Mouse (Mus musculus): ENCODE measurements around the gene Sectm1b. TPM values are rescaled to one million over a fixed set of nuclear protein-coding genes. Genes with fewer than 3 reads are reported as not detected.
"Not testable (repeated sequence)": the region's sequence is repeated elsewhere in the genome, so short reads cannot be mapped to it uniquely, and the experiment has no call there.

Gene Sectm1b
- polyA plus RNA-seq, 1 experiment from 2014 or later, result not detected

- Histone ChIP-seq H3K4me1 (replicated peaks; ENCODE audit: control insufficient read depth, insufficient read depth, low read length) (no peaks in the 10 kb centered on the region), H3K36me3 (ENCODE audit: control insufficient read depth, insufficient read depth) (no peaks in the 10 kb centered on the region), H3K4me2 (ENCODE audit: low read length) (no peak within 1 kb of the TSS), H3K27ac (ENCODE audit: low read length) (no peak within 1 kb of the TSS), H3K4me3 (replicated peaks; ENCODE audit: low read length) (no peak within 1 kb of the TSS), H3K9me3 (ENCODE audit: control insufficient read depth, low read length) (no peaks in the 10 kb centered on the region), H3K27me3 (replicated peaks; ENCODE audit: control insufficient read depth, insufficient read depth, low read length) (no peaks in the 10 kb centered on the region), H3K9ac (replicated peaks; ENCODE audit: low read depth, low read length) (no peak within 1 kb of the TSS)
- 72% methylated on average over 3 of the region's 3 CpGs for WGBS
- no peak for ATAC-seq
Measured at GRCm38 (mm10) chr11:121081120-121081519, 17.8 kb upstream of the Sectm1b start, which contains the start of gene Sectm1a. Sectm1a (minus strand) TSS chr11:121081220.

- Histone ChIP-seq H3K9me3 (ENCODE audit: control insufficient read depth, low read length) (no peaks in the 10 kb centered on the region), H3K4me2 (ENCODE audit: low read length) (no peak overlapping the region), H3K4me3 (replicated peaks; ENCODE audit: low read length) (no peak overlapping the region), H3K4me1 (replicated peaks; ENCODE audit: control insufficient read depth, insufficient read depth, low read length) (no peaks in the 10 kb centered on the region), H3K27me3 (replicated peaks; ENCODE audit: control insufficient read depth, insufficient read depth, low read length) (no peaks in the 10 kb centered on the region), H3K36me3 (ENCODE audit: control insufficient read depth, insufficient read depth) (no peaks in the 10 kb centered on the region), H3K9ac (replicated peaks; ENCODE audit: low read depth, low read length) (no peak overlapping the region), H3K27ac (ENCODE audit: low read length) (no peak overlapping the region)
- ATAC-seq, result no peak
- 94% methylated on average over 8 of the region's 8 CpGs for WGBS
Measured at GRCm38 (mm10) chr11:121080330-121080729, 17.0 kb upstream of the Sectm1b start.

- no peaks in the 10 kb centered on the region for H3K27me3 ChIP-seq (replicated peaks; ENCODE audit: control insufficient read depth, insufficient read depth, low read length)
- H3K4me3 ChIP-seq (replicated peaks; ENCODE audit: low read length), result no peak overlapping the region
- ATAC-seq, result no peak
- no peak overlapping the region for H3K4me2 ChIP-seq (ENCODE audit: low read length)
- no peak overlapping the region for H3K27ac ChIP-seq (ENCODE audit: low read length)
- no peaks in the 10 kb centered on the region for H3K36me3 ChIP-seq (ENCODE audit: control insufficient read depth, insufficient read depth)
- WGBS, result 80% methylated on average over 5 of the region's 5 CpGs
- no peak overlapping the region for H3K9ac ChIP-seq (replicated peaks; ENCODE audit: low read depth, low read length)
- H3K4me1 ChIP-seq (replicated peaks; ENCODE audit: control insufficient read depth, insufficient read depth, low read length), result no peaks in the 10 kb centered on the region
- no peaks in the 10 kb centered on the region for H3K9me3 ChIP-seq (ENCODE audit: control insufficient read depth, low read length)
Measured at GRCm38 (mm10) chr11:121075655-121076054, 12.3 kb upstream of the Sectm1b start.

- not testable (repeated sequence) for H3K27ac ChIP-seq (ENCODE audit: low read length); ATAC-seq; H3K4me1 ChIP-seq (replicated peaks; ENCODE audit: control insufficient read depth, insufficient read depth, low read length); H3K4me3 ChIP-seq (replicated peaks; ENCODE audit: low read length); H3K9me3 ChIP-seq (ENCODE audit: control insufficient read depth, low read length); H3K27me3 ChIP-seq (replicated peaks; ENCODE audit: control insufficient read depth, insufficient read depth, low read length); H3K9ac ChIP-seq (replicated peaks; ENCODE audit: low read depth, low read length); H3K4me2 ChIP-seq (ENCODE audit: low read length); H3K36me3 ChIP-seq (ENCODE audit: control insufficient read depth, insufficient read depth)
- 93% methylated on average over 11 of the region's 16 CpGs for WGBS
Measured at GRCm38 (mm10) chr11:121069662-121070061, 6.3 kb upstream of the Sectm1b start.

- H3K4me3 ChIP-seq (replicated peaks; ENCODE audit: low read length), result no peak overlapping the region
- H3K4me2 ChIP-seq (ENCODE audit: low read length), result no peak overlapping the region
- no peaks in the 10 kb centered on the region for H3K9me3 ChIP-seq (ENCODE audit: control insufficient read depth, low read length)
- ATAC-seq, result no peak
- no peak overlapping the region for H3K27ac ChIP-seq (ENCODE audit: low read length)
- WGBS, result 94% methylated on average over 2 of the region's 2 CpGs
- H3K4me1 ChIP-seq (replicated peaks; ENCODE audit: control insufficient read depth, insufficient read depth, low read length), result no peaks in the 10 kb centered on the region
- H3K27me3 ChIP-seq (replicated peaks; ENCODE audit: control insufficient read depth, insufficient read depth, low read length), result no peaks in the 10 kb centered on the region
- H3K9ac ChIP-seq (replicated peaks; ENCODE audit: low read depth, low read length), result no peak overlapping the region
- H3K36me3 ChIP-seq (ENCODE audit: control insufficient read depth, insufficient read depth), result no peaks in the 10 kb centered on the region
Measured at GRCm38 (mm10) chr11:121067895-121068294, 4.5 kb upstream of the Sectm1b start.

DNA sequence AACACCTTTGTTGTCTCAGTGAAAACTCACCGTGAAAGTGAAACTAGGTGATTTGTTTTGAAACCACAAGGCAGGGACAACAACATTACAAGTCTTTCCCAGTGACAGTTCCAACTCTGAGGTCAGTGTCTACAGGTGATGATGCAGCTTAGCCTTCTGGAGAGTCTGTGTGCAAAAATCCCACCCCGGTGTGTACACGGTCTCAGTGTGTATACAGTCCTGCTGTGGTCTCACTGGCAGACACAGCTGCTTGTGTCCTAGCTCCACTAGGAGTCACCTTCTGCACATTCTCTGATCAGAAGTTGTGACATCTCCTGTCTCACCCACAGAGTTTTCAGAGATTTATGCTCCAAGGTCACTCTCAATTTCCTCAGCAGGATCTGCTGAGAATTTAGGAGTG, 828 bp upstream of the Sectm1b start:
- H3K9ac ChIP-seq (replicated peaks; ENCODE audit: low read depth, low read length), result no peak overlapping the region
- ATAC-seq, result no peak
- no peak overlapping the region for H3K27ac ChIP-seq (ENCODE audit: low read length)
- no peaks in the 10 kb centered on the region for H3K36me3 ChIP-seq (ENCODE audit: control insufficient read depth, insufficient read depth)
- no peaks in the 10 kb centered on the region for H3K9me3 ChIP-seq (ENCODE audit: control insufficient read depth, low read length)
- H3K4me3 ChIP-seq (replicated peaks; ENCODE audit: low read length), result no peak overlapping the region
- no peak overlapping the region for H3K4me2 ChIP-seq (ENCODE audit: low read length)
- H3K4me1 ChIP-seq (replicated peaks; ENCODE audit: control insufficient read depth, insufficient read depth, low read length), result no peaks in the 10 kb centered on the region
- H3K27me3 ChIP-seq (replicated peaks; ENCODE audit: control insufficient read depth, insufficient read depth, low read length), result no peaks in the 10 kb centered on the region
- WGBS, result 89% methylated on average over 3 of the region's 3 CpGs

DNA sequence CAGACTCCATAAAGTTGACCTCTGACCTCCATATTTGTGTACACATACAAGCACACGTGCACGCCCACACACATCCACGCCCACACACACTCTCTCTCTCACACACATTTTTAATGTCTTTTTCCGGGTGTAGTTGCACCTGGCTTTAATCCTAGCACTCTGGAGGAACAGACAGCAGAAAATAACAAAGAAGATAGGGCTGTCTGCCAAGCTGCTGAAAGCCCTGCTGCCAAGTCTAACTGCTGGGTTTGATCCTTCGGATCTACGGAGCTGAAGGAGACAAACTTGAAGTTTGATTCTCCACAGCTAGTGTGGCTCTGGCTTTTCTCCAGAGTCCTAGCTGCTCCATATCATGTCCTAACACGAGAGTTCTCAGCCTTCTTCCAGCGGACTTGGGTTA, 1.8 kb downstream of the Sectm1b start:
- no peaks in the 10 kb centered on the region for H3K27me3 ChIP-seq (replicated peaks; ENCODE audit: control insufficient read depth, insufficient read depth, low read length)
- H3K4me3 ChIP-seq (replicated peaks; ENCODE audit: low read length), result no peak overlapping the region
- H3K9ac ChIP-seq (replicated peaks; ENCODE audit: low read depth, low read length), result no peak overlapping the region
- H3K27ac ChIP-seq (ENCODE audit: low read length), result no peak overlapping the region
- H3K9me3 ChIP-seq (ENCODE audit: control insufficient read depth, low read length), result no peaks in the 10 kb centered on the region
- WGBS, result 62% methylated on average over 8 of the region's 8 CpGs
- no peak for ATAC-seq
- H3K4me2 ChIP-seq (ENCODE audit: low read length), result no peak overlapping the region
- H3K36me3 ChIP-seq (ENCODE audit: control insufficient read depth, insufficient read depth), result no peaks in the 10 kb centered on the region
- no peaks in the 10 kb centered on the region for H3K4me1 ChIP-seq (replicated peaks; ENCODE audit: control insufficient read depth, insufficient read depth, low read length)

DNA sequence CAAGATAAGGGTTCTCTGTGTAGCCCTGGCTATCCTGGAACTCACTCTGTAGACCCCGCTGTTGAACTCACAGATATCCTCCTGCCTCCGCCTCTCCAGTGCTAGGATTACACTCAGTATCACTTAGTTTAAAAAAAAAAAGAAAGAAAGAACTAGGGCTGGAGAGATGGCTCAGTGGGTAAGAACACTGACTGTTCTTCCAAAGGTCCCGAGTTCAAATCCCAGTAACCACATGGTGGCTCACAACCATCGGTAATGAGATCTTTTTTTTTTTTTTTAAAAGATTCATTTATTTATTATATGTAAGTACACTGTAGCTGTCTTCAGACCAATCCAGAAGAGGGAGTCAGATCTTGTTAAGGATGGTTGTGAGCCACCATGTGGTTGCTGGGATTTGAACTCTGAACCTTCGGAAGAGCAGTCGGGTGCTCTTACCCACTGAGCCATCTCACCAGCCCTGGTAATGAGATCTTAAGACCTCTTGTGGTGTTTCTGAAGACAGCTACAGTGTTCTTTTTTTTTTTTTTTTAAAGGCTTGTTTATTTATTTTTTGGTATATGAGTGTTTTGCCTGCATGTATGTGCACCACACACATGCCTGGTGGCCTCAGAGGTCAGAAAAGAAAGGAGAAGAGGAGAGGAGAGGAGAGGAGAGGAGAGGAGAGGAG, 2.8 kb downstream of the Sectm1b start:
- WGBS, result 95% methylated on average over 6 of the region's 6 CpGs
- not testable (repeated sequence) for H3K9ac ChIP-seq (replicated peaks; ENCODE audit: low read depth, low read length); H3K4me2 ChIP-seq (ENCODE audit: low read length); ATAC-seq; H3K9me3 ChIP-seq (ENCODE audit: control insufficient read depth, low read length); H3K27me3 ChIP-seq (replicated peaks; ENCODE audit: control insufficient read depth, insufficient read depth, low read length); H3K27ac ChIP-seq (ENCODE audit: low read length); H3K4me3 ChIP-seq (replicated peaks; ENCODE audit: low read length); H3K4me1 ChIP-seq (replicated peaks; ENCODE audit: control insufficient read depth, insufficient read depth, low read length); H3K36me3 ChIP-seq (ENCODE audit: control insufficient read depth, insufficient read depth)

DNA sequence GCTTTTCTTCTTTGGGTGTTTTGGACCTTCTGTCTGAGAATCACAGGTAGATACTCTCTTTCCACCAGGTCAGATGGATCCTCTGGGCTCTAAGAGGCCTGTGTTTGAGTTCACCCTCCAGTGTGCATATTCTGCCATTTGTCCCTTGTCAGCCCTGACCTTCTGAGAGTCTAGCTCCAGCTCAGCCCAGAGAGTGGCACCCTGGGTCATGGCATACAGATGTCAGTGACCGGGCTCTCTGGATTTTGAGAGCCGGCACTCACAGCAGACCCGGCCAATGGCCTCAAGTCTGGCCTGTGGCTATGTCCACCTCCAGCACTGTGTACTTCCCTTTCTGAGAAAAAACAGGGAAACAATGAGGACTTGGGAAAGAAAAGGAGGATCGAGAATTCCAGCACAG, 3.9 kb downstream of the Sectm1b start:
- Histone ChIP-seq H3K9ac (replicated peaks; ENCODE audit: low read depth, low read length) (no peak overlapping the region), H3K4me2 (ENCODE audit: low read length) (no peak overlapping the region), H3K4me1 (replicated peaks; ENCODE audit: control insufficient read depth, insufficient read depth, low read length) (no peaks in the 10 kb centered on the region), H3K9me3 (ENCODE audit: control insufficient read depth, low read length) (no peaks in the 10 kb centered on the region), H3K27ac (ENCODE audit: low read length) (no peak overlapping the region), H3K4me3 (replicated peaks; ENCODE audit: low read length) (no peak overlapping the region), H3K27me3 (replicated peaks; ENCODE audit: control insufficient read depth, insufficient read depth, low read length) (no peaks in the 10 kb centered on the region), H3K36me3 (ENCODE audit: control insufficient read depth, insufficient read depth) (no peaks in the 10 kb centered on the region)
- 94% methylated on average over 4 of the region's 4 CpGs for WGBS
- ATAC-seq, result no peak

GRCm38 (mm10) chr11:121058956-121059355, 4.4 kb downstream of the Sectm1b start:
- no peak overlapping the region for H3K27ac ChIP-seq (ENCODE audit: low read length)
- WGBS, result 88% methylated on average over 4 of the region's 4 CpGs
- ATAC-seq, result no peak
- no peaks in the 10 kb centered on the region for H3K36me3 ChIP-seq (ENCODE audit: control insufficient read depth, insufficient read depth)
- no peaks in the 10 kb centered on the region for H3K4me1 ChIP-seq (replicated peaks; ENCODE audit: control insufficient read depth, insufficient read depth, low read length)
- no peaks in the 10 kb centered on the region for H3K27me3 ChIP-seq (replicated peaks; ENCODE audit: control insufficient read depth, insufficient read depth, low read length)
- H3K9ac ChIP-seq (replicated peaks; ENCODE audit: low read depth, low read length), result no peak overlapping the region
- no peaks in the 10 kb centered on the region for H3K9me3 ChIP-seq (ENCODE audit: control insufficient read depth, low read length)
- no peak overlapping the region for H3K4me3 ChIP-seq (replicated peaks; ENCODE audit: low read length)
- H3K4me2 ChIP-seq (ENCODE audit: low read length), result no peak overlapping the region
